Mouse (Mus musculus): ENCODE measurements around the gene Patz1.

Gene Patz1

GRCm38 (mm10) chr11:3292711-3293249 is 4.1 kb downstream of the Patz1 start:
- DNase-seq = peak; percentile 67 to 68

DNA sequence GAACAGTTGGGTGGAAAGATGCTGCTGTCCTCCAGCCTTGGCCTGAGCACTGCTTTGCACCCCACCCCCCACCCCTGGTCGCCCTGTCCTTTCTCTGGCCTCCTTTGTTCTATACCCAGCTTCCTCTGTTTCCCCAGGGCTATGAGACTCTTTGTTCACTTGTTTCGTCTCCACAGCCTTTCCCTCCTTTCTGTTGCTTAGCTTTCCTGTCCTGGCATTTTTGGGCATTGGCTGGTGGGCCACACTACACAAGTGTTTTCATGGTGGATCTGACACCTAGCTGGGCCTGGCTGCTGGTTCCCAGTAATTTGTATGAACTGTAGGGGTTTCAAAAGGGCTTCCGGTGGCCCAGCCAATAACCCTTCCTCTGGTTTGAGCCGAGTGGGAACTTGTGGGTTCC is 4.7 kb downstream of the Patz1 start:
- no peak for DNase-seq

- no peak for DNase-seq
These were observed 6.0 kb downstream of the Patz1 start for GRCm38 (mm10) chr11:3294641-3295040.

- DNase-seq = no peak
These were observed 7.4 kb downstream of the Patz1 start for GRCm38 (mm10) chr11:3296056-3296455.

DNA sequence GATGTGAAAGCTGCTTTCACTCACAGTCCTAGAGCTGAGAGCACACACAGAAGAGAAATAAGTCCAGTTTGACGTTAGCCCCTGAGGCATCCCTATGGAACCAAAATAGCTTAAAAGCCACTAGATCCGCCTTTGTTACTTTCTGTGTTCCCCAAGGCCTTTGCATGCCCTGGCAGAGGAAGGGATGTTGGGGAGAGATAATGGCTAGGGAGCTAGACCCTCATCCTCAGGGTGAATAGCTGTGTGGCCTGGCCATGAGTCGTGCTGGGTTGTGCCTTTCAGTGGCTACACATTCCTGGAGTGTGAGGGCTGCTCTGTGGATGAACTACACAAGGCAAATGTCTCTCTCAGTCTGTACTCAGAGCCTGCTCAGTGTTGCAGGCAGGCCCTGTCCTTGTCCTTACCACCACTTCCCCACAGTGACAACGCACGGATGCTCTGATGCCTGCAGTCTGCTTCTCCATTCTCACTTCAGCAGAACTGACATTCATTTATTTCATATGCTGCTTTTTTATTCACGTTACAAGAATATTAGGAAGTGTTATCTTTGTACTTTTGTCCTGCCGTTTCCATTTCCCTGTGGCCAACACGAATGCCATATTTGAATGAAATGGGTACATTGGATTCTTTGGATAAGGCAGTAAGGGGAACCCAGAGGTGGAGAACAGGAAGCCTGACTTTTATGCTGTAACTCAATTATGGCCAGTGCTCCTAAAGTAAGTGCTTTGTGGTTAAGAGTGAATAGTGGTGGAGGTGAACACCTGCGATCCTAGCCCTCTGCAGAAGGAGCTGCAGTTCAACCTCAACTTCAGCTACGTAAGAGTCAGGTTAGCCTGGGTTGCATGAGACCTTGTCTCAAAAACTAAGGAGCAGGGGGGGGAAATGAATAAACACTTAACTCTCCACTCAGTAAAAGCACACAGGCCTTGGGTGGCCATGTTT is 9.5 kb downstream of the Patz1 start:
- DNase-seq = no peak

DNA sequence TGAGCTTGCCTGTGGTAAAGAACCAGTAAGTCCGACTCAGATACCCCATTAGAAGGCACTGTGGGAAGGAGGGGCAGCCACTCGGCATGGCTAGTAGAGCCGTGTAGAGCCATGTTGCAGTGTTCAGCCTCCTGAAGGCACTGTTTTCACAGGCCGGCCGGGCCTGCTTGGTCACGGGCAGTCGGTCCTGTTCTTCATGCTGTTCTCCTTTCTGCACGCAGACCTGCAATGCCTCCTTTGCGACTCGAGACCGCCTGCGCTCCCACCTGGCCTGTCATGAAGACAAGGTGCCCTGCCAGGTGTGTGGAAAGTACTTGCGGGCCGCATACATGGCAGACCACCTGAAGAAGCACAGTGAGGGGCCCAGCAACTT is 10.1 kb downstream of the Patz1 start:
- no peak for DNase-seq

DNA sequence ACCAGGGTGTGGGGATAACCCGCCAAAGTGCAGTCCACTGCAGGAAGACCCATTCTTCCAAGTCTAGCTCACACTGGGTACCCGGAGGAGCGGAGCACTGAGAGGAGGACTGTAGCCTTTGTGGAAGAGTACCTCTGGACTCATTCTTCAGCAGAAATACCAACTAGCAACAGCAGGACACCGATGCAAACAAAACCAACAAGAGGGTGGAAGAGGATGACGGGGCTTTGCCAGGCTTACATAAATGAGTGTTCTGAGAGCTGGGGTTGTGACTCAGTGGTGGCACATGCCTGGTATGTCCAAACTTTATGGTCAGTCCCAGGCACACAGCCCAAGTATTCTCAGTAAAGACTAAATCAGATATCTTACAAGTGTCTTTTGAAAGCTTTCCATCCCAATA is 12.4 kb downstream of the Patz1 start:
- DNase-seq = no peak

DNA sequence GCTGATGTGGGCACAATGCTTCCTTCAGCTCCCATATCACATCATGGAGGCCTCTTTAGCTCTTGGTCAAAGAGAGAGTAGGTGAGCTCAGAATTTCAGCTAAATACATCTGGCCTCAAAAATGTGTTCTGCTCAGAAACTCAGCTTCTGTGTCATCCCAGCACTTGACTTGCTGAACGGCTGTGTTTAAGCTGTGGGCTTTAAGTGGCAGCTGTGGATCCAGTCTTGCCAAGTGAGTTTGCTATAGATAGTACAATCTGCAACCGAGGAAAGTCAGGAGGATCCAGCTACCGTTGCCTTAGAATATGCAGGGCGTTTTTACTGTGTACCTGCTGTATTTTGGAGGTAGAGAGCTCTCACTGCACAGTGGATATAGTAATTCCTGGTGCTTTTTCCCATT is 13.7 kb downstream of the Patz1 start:
- no peak for DNase-seq

DNA sequence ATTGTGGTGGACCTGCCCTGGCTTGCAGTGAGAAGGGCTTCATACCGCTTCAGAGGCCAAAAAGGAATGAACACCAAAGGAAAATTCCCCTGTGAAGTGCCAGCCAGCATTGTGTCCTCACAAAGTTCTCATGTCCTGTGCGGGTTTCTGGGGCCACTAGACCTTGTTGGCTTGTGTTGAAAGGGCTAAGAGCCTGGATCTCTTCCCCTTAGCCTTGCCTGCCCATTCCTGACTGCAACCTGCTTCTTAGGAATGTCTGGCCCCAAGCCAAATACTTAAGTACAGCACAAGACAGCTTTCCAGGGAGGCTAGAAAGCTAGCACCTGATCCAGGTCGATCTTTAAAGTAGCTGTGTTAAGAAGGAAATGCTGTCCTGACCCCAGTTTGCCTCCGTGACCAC is 14.1 kb downstream of the Patz1 start:
- peak; percentile 49 to 78 for DNase-seq

DNA sequence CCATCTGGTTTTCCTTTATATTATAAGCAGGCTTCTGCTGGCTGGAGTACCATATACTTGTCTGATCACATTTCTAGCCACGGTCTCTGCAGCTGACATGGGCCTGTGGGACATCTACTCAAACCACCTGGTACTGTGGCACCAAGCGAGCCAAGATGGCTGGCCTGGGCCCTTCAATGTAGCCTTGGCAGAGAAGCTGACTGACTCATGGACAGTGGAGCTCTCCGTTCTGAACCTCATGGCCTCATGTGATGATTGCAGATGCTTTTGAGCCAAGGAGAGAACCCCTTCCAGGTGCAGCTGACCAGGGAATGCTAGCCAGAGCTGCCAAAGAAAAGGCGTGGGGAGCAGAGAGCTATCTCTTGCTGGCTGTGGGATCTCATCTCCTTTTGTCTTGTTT is 17.1 kb downstream of the Patz1 start:
- DNase-seq = no peak

- no peak for DNase-seq
These were observed 19.2 kb downstream of the Patz1 start for GRCm38 (mm10) chr11:3307875-3308274.

- no peak for DNase-seq
These were observed 21.2 kb downstream of the Patz1 start for GRCm38 (mm10) chr11:3309884-3310283.

GRCm38 (mm10) chr11:3310789-3311585 is 22.3 kb downstream of the Patz1 start:
- no peak for DNase-seq

- no peak for DNase-seq
These were observed 23.1 kb downstream of the Patz1 start for GRCm38 (mm10) chr11:3311586-3312347.

- no peak for DNase-seq
These were observed 24.6 kb downstream of the Patz1 start for GRCm38 (mm10) chr11:3313294-3313693.

DNA sequence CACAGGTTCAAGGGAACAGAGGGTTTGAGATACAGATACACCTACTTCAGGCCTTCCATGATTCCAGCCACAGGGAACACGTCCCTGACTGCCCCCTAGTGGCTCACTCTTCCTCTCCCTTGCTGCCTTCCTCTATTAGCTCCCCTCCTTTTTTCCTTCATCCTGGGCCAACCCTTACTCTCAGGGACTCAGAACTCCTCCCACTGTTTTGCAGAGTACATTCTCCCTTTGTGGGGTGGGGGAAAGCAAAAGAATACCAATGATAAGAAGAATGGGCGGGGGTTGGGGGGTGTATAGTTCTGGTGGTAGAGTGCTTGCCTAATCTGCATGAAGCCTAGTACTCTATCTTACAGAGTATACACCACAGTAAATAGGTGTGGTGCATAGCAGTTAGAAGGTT is 25.5 kb downstream of the Patz1 start:
- DNase-seq = peak; percentile 69 to 88

- DNase-seq = no peak
These were observed 29.6 kb downstream of the Patz1 start for GRCm38 (mm10) chr11:3318286-3318685.

- no peak for DNase-seq
These were observed 39.6 kb downstream of the Patz1 start for GRCm38 (mm10) chr11:3328271-3328670.

DNA sequence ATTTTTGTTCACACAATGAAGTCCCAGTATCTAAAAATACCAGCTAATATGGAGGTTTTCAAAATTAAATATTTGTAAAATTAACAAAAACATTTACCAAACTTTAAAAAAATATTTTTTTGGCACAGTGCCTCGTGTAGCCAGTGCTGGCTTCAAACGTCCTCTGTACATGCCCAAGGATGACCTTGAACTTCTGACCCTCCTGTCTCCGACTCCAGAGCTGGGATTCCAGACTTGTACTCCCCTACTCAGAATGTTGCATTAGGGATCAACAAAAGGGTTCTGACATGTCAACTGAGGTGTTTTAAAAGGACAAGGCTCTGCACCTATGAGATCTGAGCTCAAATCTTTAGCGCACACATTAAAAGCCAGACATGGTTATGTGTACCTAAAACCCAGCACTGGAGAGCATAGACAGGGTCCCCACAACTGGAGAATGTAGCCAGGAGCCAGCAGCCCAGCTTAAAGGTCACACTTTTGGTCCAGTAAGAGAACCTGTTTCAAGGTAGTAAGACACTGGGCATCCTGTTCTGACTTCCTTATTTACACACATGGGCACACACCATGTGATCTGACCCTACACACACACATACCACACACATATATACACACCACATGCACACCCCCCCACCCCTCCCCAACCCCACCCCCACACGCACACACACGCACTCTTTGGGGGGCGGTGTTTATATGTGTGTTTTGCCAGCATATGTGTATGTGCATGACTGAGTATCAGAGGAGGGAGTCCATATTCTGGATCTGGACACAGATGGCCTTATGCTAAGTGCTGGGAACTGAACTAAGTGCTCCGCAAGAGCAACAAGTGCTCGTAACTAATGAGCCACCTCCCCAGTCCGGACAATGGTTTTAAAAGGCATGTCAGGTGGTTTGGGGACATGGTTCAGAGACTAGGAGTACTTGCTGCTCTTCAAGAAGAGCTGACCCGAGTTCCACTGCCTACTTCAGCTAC is 40.4 kb downstream of the Patz1 start:
- DNase-seq = no peak

DNA sequence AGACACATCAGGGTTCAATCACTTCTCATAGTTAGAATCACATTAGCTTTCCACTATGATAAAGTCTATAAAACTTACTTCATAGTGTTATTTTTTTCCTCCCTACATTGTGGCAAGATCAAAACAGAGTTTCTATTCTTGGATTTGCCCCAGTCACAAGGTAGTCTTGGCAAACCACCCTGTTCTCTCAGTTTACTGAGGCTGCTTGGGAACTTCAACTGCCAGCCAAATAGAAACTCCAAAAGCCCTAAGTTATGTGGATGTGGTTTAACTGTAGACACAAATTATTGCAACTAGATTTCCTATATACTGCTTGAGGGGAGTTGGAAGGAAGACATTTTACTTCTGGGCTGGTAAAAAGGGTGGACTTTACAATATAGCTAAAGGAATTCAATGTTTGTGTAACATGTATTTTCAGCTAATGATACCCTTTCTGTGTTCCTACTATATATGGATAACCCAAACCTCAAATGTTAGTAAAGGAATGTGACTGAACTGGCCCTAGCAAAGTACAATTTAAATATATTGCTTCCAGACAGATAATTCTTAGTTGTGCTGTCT is 41.3 kb downstream of the Patz1 start, which contains the start of gene Pik3ip1:
TSS of gene Pik3ip1 (plus strand) at position 511 of the 561 bp plus-strand sequence.
- DNase-seq = no peak

- peak; percentile 91 for DNase-seq
These were observed 41.9 kb downstream of the Patz1 start for GRCm38 (mm10) chr11:3330566-3330965.

Data from kidney, postnatal 36 days (tissue).